Mouse (Mus musculus) bone marrow macrophage, adult 2 months (primary cell): Measurements from ENCODE around the gene Mybpc3.

ENCODE experiments used
- CTCF ChIP-seq: IDR thresholded peaks from 2 replicates; pipeline ENCODE4 v1.5.1; 2012; ENCODE audit warnings: low read depth, mild to moderate bottlenecking, low read length, moderate library complexity
- POLR2A ChIP-seq: IDR thresholded peaks from 2 replicates; pipeline ENCODE4 v1.6.1; 2012; ENCODE audit warnings: mild to moderate bottlenecking, low read depth, low read length, borderline replicate concordance

GRCm38 (mm10) chr2:91164991-91165390 lies 47.0 kb downstream of the Mybpc3 start:
- TF ChIP-seq CTCF (no peak), POLR2A (no peak)
